ENCODE assay signal across 17 mouse cellular contexts in the genomic region with DNA sequence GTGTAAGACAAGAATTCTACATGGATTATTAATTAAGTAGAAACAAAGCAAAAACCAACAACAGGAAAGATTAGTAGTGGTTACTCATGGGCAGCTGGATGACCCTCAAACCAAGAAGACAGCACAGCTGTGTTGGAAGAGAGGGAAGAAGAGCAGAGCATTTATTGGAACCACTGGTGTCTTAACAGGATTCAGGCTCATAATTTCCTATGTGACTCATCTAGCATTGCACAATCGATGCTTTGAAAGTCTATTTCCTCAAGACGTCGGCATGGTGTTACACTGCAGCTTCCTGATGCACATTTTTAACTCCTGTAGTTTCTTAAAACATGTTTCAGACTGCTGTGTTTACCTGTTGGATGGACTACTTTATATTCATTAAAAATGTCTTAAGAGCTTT.
DNase-seq lines count a peak whose midpoint lies in the region; ATAC-seq lines count a peak whose summit lies in the region.
"Had no signal": no experiment of that assay in that cellular context is flagged by ENCODE, and none has a peak within 500 bp of the region (broad histone marks: within the 10 kb centered on the region; RNA-seq: fewer than 3 reads in every experiment).

No protein-coding gene starts in this region.

- WGBS in midbrain, embryonic 15.5 days = 89% methylated on average over 3 of the region's 3 CpGs
- 86% methylated on average over 3 of the region's 3 CpGs for WGBS in midbrain, embryonic 13.5 days

- H3K27me3 ChIP-seq in midbrain, embryonic 15.5 days (replicated peaks) = no peaks in the 10 kb centered on the region
- no peaks in the 10 kb centered on the region for H3K27me3 ChIP-seq in midbrain, embryonic 13.5 days
- H3K27me3 ChIP-seq: embryonic facial prominence, embryonic 15.5 days; heart, embryonic 15.5 days; midbrain, embryonic 12.5 days; neural tube, embryonic 12.5 days had no signal

- no peak overlapping the region for H3K4me3 ChIP-seq in midbrain, embryonic 15.5 days
- H3K4me3 ChIP-seq in midbrain, embryonic 13.5 days (replicated peaks) = no peak overlapping the region
- H3K4me3 ChIP-seq: embryonic facial prominence, embryonic 15.5 days; heart, embryonic 15.5 days; midbrain, embryonic 12.5 days; neural tube, embryonic 12.5 days had no signal

- ATAC-seq in common myeloid progenitor, adult 5-6 weeks (replicated peaks; ENCODE audit: low read depth, poor library complexity, severe bottlenecking) = peak; percentile 90
- ATAC-seq in midbrain, embryonic 15.5 days (replicated peaks) = no peak
- ATAC-seq in midbrain, embryonic 13.5 days = no peak
- ATAC-seq: CD4-positive, CD25-positive, alpha-beta regulatory T cell, adult 4 months had no signal

- no peaks in the 10 kb centered on the region for H3K36me3 ChIP-seq in midbrain, embryonic 15.5 days (replicated peaks)
- H3K36me3 ChIP-seq in midbrain, embryonic 13.5 days = no peaks in the 10 kb centered on the region
- H3K36me3 ChIP-seq: embryonic facial prominence, embryonic 15.5 days; heart, embryonic 15.5 days; midbrain, embryonic 12.5 days; neural tube, embryonic 12.5 days had no signal

- no peaks in the 10 kb centered on the region for H3K9me3 ChIP-seq in midbrain, embryonic 15.5 days
- H3K9me3 ChIP-seq in midbrain, embryonic 13.5 days = no peaks in the 10 kb centered on the region
- H3K9me3 ChIP-seq: embryonic facial prominence, embryonic 15.5 days; heart, embryonic 15.5 days; midbrain, embryonic 12.5 days; neural tube, embryonic 12.5 days had no signal

- H3K4me2 ChIP-seq in midbrain, embryonic 15.5 days = no peak overlapping the region
- no peak overlapping the region for H3K4me2 ChIP-seq in midbrain, embryonic 13.5 days (replicated peaks)
- H3K4me2 ChIP-seq: embryonic facial prominence, embryonic 15.5 days; heart, embryonic 15.5 days; midbrain, embryonic 12.5 days; neural tube, embryonic 12.5 days had no signal

- DNase-seq in gastrocnemius, postnatal 25 days = peak; percentile 6
- no peak for DNase-seq in gastrocnemius, adult 8-10 months (ENCODE audit: low spot score in 2 of 2)
- peak; percentile 5 for DNase-seq in kidney, postnatal 14 days
- no peak for DNase-seq in kidney, adult 8-10 months
- DNase-seq in 416B (ENCODE audit: low read depth) = peak; percentile 92
- DNase-seq: cerebellum, postnatal 36 days; spleen, adult 18-20 months; thymus, postnatal 4 days had no signal

- H3K27ac ChIP-seq in midbrain, embryonic 15.5 days = no peak overlapping the region
- H3K27ac ChIP-seq in midbrain, embryonic 13.5 days = no peak overlapping the region
- H3K27ac ChIP-seq: embryonic facial prominence, embryonic 15.5 days; heart, embryonic 15.5 days; liver, embryonic 14.5 days; midbrain, embryonic 12.5 days; neural tube, embryonic 12.5 days had no signal

- H3K9ac ChIP-seq in midbrain, embryonic 15.5 days = no peak overlapping the region
- no peak overlapping the region for H3K9ac ChIP-seq in midbrain, embryonic 13.5 days (replicated peaks)
- H3K9ac ChIP-seq: embryonic facial prominence, embryonic 15.5 days; heart, embryonic 15.5 days; liver, embryonic 14.5 days; midbrain, embryonic 12.5 days; neural tube, embryonic 12.5 days had no signal

- H3K4me1 ChIP-seq in midbrain, embryonic 15.5 days = no peaks in the 10 kb centered on the region
- no peaks in the 10 kb centered on the region for H3K4me1 ChIP-seq in midbrain, embryonic 13.5 days (replicated peaks)
- H3K4me1 ChIP-seq: embryonic facial prominence, embryonic 15.5 days; midbrain, embryonic 12.5 days; neural tube, embryonic 12.5 days had no signal

Comparison
In these comparisons a context has a peak if more than half of its experiments do, and no peak if none do; other contexts are left out.
1. DNase-seq: peak in gastrocnemius, postnatal 25 days (single experiment), kidney, postnatal 14 days (single experiment) and 416B (single experiment); none in gastrocnemius, adult 8-10 months (0 of 2) and kidney, adult 8-10 months (0 of 2).